Comparison of ENCODE assay signal across 8 mouse cellular contexts in the genomic region with DNA sequence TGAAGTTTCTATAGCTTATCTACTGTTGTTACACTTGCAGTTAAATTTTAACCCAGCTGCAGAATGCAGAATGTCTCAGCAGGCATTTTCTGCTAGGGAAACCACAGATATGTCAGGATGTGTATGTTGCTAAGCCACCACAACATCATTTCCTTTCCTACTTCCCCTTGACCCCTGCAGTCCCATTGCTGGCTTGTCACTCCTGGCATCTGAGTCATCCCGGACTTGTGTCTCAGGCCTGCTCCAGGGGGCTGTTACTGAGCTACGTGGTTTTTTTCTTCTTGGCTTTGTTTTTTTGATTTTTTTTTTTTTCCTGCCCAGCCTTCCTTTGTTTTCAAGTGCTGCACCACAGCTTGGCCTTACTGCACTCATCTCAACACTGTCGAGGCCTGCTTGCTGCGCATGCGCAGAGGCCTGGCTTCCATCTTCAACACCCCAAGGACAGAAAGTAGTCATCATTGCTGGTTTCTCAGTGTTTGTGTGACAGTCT. TPM values are rescaled to one million over a fixed set of nuclear protein-coding genes. Genes with fewer than 3 reads are reported as not detected.
DNase-seq lines count a peak whose midpoint lies in the region; ATAC-seq lines count a peak whose summit lies in the region.

No protein-coding gene starts in this region.

- peak overlapping the region; percentile 94 for H3K27ac ChIP-seq in brown adipose tissue, adult 24 weeks (replicated peaks; ENCODE audit: low read depth, low read length)
- H3K27ac ChIP-seq in liver, embryonic 15.5 days (replicated peaks), result peak overlapping the region; percentile 53
- no peak overlapping the region for H3K27ac ChIP-seq in hindbrain, embryonic 13.5 days
- H3K27ac ChIP-seq in midbrain, embryonic 15.5 days, result no peak overlapping the region

- peak overlapping the region; percentile 15 for H3K4me2 ChIP-seq in liver, embryonic 15.5 days
- no peak overlapping the region for H3K4me2 ChIP-seq in hindbrain, embryonic 13.5 days
- no peak overlapping the region for H3K4me2 ChIP-seq in midbrain, embryonic 15.5 days

- peaks cover 31% of the 10 kb centered on the region for H3K4me1 ChIP-seq in brown adipose tissue, adult 24 weeks (ENCODE audit: control insufficient read depth, insufficient read depth, insufficient read length, low read length)
- peaks cover 26% of the 10 kb centered on the region for H3K4me1 ChIP-seq in liver, embryonic 15.5 days (replicated peaks)
- H3K4me1 ChIP-seq in hindbrain, embryonic 13.5 days (replicated peaks), result peaks cover 5% of the 10 kb centered on the region; the same call in 1 of the 2 replicates
- no peaks in the 10 kb centered on the region for H3K4me1 ChIP-seq in midbrain, embryonic 15.5 days

- ATAC-seq in liver, embryonic 15.5 days (ENCODE audit: insufficient read depth), result peak; percentile 72
- no peak for ATAC-seq in hindbrain, embryonic 13.5 days (ENCODE audit: low FRiP score)
- no peak for ATAC-seq in midbrain, embryonic 15.5 days (replicated peaks)

- H3K36me3 ChIP-seq in liver, embryonic 15.5 days (replicated peaks), result no peaks in the 10 kb centered on the region
- H3K36me3 ChIP-seq in hindbrain, embryonic 13.5 days, result no peaks in the 10 kb centered on the region
- H3K36me3 ChIP-seq in midbrain, embryonic 15.5 days (replicated peaks), result no peaks in the 10 kb centered on the region

- WGBS in liver, embryonic 15.5 days (ENCODE audit: insufficient replicate concordance), result 11% methylated on average over 5 of the region's 5 CpGs
- WGBS in hindbrain, embryonic 13.5 days, result 48% methylated on average over 5 of the region's 5 CpGs
- 53% methylated on average over 5 of the region's 5 CpGs for WGBS in midbrain, embryonic 15.5 days

- no peak overlapping the region for H3K9ac ChIP-seq in liver, embryonic 15.5 days
- H3K9ac ChIP-seq in hindbrain, embryonic 13.5 days, result no peak overlapping the region
- H3K9ac ChIP-seq in midbrain, embryonic 15.5 days, result no peak overlapping the region

- no peaks in the 10 kb centered on the region for H3K9me3 ChIP-seq in liver, embryonic 15.5 days (replicated peaks)
- no peaks in the 10 kb centered on the region for H3K9me3 ChIP-seq in hindbrain, embryonic 13.5 days
- H3K9me3 ChIP-seq in midbrain, embryonic 15.5 days, result no peaks in the 10 kb centered on the region

- H3K4me3 ChIP-seq in brown adipose tissue, adult 24 weeks (ENCODE audit: insufficient read depth, low read depth, low read length), result no peak overlapping the region
- H3K4me3 ChIP-seq in liver, embryonic 15.5 days (replicated peaks), result no peak overlapping the region
- H3K4me3 ChIP-seq in hindbrain, embryonic 13.5 days, result no peak overlapping the region
- no peak overlapping the region for H3K4me3 ChIP-seq in midbrain, embryonic 15.5 days

- H3K27me3 ChIP-seq in liver, embryonic 15.5 days, result no peaks in the 10 kb centered on the region
- no peaks in the 10 kb centered on the region for H3K27me3 ChIP-seq in hindbrain, embryonic 13.5 days
- no peaks in the 10 kb centered on the region for H3K27me3 ChIP-seq in midbrain, embryonic 15.5 days (replicated peaks)

- DNase-seq in MEL-GATA-1-ER (ENCODE audit: extremely low read depth, low read depth), result peak; percentile 41
- DNase-seq in heart, postnatal 25 days (ENCODE audit: low spot score), result peak; percentile 48
- peak; percentile 16 for DNase-seq in spleen, adult 12 weeks (ENCODE audit: low spot score)
- no peak for DNase-seq in left cerebral cortex, postnatal 36 days (ENCODE audit: low spot score in 2 of 2)

- intact Hi-C loops in heart, postnatal 25 days (cut with DNase I), result no loop called here
- intact Hi-C loops in left cerebral cortex, postnatal 36 days (cut with DNase I), result no loop called here

RNA-seq across cellular contexts. Expression of gene Arhgap18, which starts 46.4 kb away (rescaled TPM):
- 9.8 and 22.1 TPM in 2 replicates for polyA plus RNA-seq in brown adipose tissue, adult 24 weeks (2012; ENCODE audit: insufficient read depth, insufficient read length, missing spikeins)
- 10 to 100 TPM; 18.2 to 22.6 TPM for total RNA-seq in heart, postnatal 25 days (2021)
- polyA plus RNA-seq in liver, embryonic 15.5 days (2015; fragmentation: Nextera tagmentation; extraction: Ambion mirVana), result 7.2 and 7.9 TPM in 2 replicates
- 10 to 100 TPM in 1 of 2 experiments, 1 to 10 TPM in 1; 7.2 to 11.3 TPM for total RNA-seq in left cerebral cortex, postnatal 36 days (2021)
- polyA plus RNA-seq in hindbrain, embryonic 13.5 days (2015; fragmentation: Nextera tagmentation; extraction: Ambion mirVana), result 12.1 and 14.0 TPM in 2 replicates
- polyA plus RNA-seq in midbrain, embryonic 15.5 days (2015; fragmentation: Nextera tagmentation; extraction: Ambion mirVana), result 15.1 and 20.4 TPM in 2 replicates

Comparison
In these comparisons a context has a peak if more than half of its experiments do, and no peak if none do; other contexts are left out.
1. DNase-seq: peak in MEL-GATA-1-ER (single experiment), heart, postnatal 25 days (single experiment) and spleen, adult 12 weeks (single experiment); none in left cerebral cortex, postnatal 36 days (0 of 2).
2. H3K27ac ChIP-seq: peak in brown adipose tissue, adult 24 weeks (single experiment) and liver, embryonic 15.5 days (single experiment); none in hindbrain, embryonic 13.5 days (single experiment) and midbrain, embryonic 15.5 days (single experiment).